Mouse (Mus musculus): ENCODE data around the gene Trim61. TPM values are rescaled to one million over a fixed set of nuclear protein-coding genes. Genes with fewer than 3 reads are reported as not detected.

The Trim61 gene
- total RNA-seq, 1 experiment from 2014 or later: not detected

- DNase-seq: no peak
These were observed 35.0 kb downstream of the Trim61 start for GRCm38 (mm10) chr8:64983150-64983897.

Other genes starting within 250 kb of the Trim61 start
- 88.0 and 88.5 TPM in 2 replicates for gene Klhl2, start 168.5 kb downstream of the Trim61 start, total RNA-seq (2021)
- 78.8 and 82.5 TPM in 2 replicates for gene Tmem192, start 71.3 kb downstream of the Trim61 start, total RNA-seq (2021)
- gene Trim75, start 30.7 kb downstream of the Trim61 start, total RNA-seq (2021): not detected in 2 replicates
- gene Trim60, start 61 bp upstream of the Trim61 start, total RNA-seq (2021): not detected in 2 replicates
- gene Apela, start 18.8 kb upstream of the Trim61 start, total RNA-seq (2021): not detected in 2 replicates
- not detected in 2 replicates for gene Gm10663, start 56.5 kb upstream of the Trim61 start, total RNA-seq (2021)
- not detected in 2 replicates for gene BC030870, start 111.0 kb upstream of the Trim61 start, total RNA-seq (2021)